Mouse (Mus musculus) liver (tissue): ENCODE measurements around the gene Olfr71.

ENCODE experiments used
- DNase-seq: peaks from one replicate; pipeline ENCODE4 v3.0.0-alpha.2; 2020; ENCODE audit warnings: mixed read lengths

Gene Olfr71

GRCm38 (mm10) chr4:43711821-43712220, 1.8 kb upstream of the Olfr71 start:
- peak; percentile 79 for DNase-seq

- no peak for DNase-seq
Measured at GRCm38 (mm10) chr4:43705991-43706390, 4.1 kb downstream of the Olfr71 start.

DNA sequence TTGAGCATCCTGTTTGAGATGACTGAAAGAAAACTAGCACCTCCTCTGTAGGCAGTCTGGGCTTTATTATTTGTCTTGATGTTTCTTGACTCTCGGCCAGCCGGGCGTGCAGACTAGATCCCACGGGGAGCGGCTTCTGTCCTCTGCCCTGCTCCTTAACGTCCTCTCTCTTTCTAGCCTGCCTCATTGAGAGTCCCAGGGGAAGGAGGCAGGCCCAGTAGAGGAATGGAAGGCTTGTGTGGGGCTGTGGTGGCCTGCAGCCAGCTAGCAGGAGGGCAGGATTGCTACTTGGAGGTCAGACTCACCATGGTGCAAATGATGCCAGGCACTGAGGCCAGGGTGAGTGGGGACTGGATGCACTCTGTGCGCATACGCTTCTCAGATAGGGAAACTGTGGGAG, 6.2 kb downstream of the Olfr71 start:
- DNase-seq = no peak

DNA sequence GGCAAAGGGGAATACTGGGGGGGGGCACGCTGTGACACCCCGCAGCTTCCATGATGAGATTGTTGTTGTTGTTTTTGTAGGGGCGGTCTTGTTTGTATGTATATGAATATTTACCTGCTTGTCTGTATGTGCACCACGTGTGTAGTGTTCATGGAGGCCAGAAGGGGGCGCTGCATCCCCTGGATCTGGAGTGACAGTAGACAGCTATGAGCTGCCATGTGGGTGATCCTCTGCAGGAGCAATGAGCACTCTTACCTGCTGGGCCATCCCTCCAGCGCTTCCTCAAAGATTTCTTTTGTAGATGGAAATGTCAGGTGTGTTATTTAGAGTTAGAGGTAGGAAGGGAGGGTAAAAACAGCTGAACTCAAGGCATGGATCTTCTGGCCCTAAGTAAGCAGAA, 6.6 kb downstream of the Olfr71 start:
- DNase-seq = peak; percentile 26

DNA sequence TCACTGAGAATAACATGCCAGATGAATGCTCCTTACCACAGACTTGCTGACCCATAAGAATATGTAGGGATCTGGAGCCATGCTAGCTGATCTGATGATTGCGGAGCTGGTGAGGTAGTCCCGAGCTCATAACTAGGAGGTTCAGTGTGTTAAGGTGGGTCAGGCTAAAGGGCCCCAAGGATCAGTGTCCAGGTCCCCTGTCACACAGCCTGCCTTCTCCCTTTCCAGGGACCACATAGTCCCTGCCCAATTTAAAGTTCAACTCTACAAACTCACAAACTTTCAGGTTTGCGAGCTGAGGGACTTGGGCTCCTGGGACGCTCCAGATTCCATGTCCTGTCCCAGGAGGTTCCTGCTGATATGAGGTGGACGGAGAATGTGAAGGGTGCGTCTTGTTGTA, 9.3 kb downstream of the Olfr71 start, which contains the start of gene Olfr70:
TSS of gene Olfr70 (minus strand) at position 101 of the 400 bp plus-strand sequence.
- no peak for DNase-seq

- DNase-seq = no peak
Measured at GRCm38 (mm10) chr4:43696561-43696960, 13.5 kb downstream of the Olfr71 start.

DNA sequence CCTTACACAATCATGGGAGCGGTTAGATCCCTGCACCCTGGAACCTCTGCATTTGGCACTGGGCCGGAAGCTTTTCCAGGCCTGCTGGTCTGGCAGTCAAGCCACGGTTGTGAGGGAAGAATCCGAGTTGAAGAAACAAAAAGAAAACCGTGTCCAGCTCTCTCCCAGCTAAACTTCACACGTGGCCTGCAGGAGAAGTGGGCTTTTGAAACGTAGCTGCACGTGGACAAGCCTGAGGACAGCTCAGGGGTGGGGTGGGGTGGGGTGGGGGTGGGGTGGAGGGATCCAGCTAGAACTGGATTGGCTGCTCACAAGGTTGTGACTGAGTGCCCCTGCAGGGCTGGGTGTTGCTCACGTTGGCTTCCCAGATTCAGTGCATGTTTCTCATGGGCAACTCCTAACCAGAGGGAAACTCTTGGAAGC, 14.8 kb downstream of the Olfr71 start:
- DNase-seq = peak; percentile 36

DNA sequence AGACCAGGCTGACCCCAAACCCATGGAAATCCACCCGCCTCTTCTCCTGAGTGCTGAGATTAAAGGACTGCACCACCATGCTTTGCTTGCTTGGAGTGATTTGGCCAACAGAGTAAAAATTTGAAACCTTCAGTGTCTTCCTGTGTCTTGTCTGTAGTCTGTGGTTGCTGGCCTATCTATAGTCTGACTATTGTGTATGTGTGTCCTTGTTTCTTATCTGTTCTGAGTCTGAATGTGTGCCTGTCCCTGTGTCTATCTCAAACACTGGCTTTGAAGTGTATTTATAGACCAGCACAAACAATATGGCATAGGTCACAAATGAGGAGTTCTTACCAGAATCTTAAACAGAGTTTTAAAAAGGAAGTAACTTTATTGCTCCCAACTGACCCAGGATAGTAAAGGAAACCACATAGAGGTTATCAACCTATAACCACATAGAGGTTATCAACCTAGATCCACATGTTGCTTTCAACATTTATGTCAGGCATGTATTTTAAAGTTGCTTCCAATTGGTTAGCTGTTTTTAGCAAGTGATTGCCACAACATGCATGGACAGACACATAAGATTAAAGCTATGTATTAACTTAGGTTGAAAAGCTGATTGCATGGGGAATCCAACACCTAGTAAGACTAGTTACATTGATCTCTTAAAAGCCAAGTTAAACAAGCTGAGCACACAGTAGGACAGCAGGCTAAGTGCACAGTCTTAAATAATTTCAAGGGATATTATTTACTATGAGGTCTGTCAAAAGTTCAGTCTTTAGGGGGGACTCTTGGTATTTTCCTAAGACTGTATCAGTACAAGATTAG, 15.4 kb downstream of the Olfr71 start:
- no peak for DNase-seq

DNA sequence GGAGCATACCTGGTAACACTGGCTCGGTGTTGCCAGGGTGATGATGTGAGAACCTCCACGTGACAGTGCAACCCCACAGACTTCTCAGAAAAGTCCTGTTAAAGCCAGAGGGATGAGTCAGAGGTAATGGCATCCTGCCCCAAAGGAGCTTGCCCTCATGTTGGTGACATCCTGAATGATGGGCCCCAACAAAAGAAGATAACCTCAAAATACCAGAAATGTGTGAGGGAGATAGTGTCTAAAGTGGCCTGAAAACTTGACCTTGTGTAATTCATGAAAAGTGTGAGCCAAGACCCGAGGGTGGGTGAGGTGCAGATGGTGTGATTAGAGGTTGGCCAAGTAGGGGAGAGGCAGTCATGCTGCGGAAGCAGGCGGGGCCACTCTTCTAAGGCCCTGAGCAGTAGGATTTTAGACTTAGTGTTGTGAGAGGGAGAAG, 16.2 kb downstream of the Olfr71 start:
- DNase-seq = peak; percentile 20

DNA sequence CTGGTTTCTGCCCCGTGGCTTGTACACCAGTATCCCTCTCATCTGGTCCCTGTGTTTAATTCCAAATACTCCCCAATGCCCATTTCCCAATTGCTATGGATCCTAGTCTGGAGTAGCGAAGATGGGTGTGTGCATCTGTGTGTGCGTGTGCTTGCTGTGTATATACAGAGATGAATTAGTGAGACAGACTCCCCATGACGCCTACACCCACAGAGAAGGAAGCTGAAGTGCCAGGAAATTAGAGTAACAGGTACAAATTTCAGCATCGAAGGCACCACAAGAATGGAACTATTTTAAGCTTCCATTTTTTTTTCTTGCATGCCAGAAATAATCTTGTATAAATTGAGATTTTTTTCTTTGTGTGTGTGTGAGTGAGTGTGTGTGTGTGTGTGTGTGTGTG, 19.0 kb downstream of the Olfr71 start:
- no peak for DNase-seq

GRCm38 (mm10) chr4:43690021-43690420, 20.0 kb downstream of the Olfr71 start:
- DNase-seq = no peak

DNA sequence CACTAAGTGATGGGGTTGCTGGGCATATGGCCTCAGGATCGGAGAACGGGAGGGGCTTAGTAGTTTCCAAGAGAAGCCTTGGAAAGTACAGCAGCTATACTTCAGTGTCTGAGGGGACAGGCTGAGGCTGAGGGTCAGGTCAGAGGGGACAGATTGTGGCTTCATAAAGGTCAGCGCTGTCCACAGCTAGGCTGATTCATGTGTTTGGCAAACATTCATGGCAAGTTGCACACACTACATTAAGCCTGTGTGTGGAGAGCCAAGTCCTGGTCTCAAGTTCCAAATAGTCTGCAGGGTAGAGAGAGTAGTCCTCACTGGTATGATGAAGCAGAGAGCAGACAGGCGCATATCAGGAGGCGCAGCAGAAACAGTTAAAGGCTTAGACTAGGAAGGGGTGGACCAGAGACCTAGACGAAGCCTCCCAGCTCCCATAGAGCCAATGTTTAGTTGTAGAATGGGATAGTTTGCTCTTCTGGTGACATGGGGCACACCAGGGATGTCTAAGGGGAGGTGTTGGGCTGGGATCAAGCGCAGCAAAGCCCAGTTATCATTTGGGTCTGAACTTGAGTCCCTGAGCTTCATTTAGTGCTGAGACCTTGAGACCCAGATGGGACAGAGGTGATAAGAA, 30.5 kb downstream of the Olfr71 start:
- no peak for DNase-seq

DNA sequence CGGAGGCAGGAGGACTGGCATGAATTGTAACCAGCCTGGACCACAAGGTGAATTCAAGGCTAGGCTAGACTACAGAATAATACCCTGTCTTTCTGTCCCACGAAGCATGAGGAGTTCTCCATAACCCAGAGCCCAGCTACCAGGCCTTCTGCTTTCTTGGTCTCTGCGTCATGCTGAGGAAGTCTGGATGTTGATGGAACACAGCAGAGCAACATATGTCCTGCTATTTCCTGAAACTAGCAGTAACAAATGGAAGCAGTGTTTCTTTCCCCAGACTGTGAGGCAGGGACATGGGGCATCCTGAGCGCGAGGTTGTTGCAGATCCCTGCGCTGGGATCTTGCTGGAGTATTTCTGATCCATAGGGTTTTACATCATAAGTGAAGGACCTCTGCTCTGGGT, 31.5 kb downstream of the Olfr71 start:
- DNase-seq = no peak

DNA sequence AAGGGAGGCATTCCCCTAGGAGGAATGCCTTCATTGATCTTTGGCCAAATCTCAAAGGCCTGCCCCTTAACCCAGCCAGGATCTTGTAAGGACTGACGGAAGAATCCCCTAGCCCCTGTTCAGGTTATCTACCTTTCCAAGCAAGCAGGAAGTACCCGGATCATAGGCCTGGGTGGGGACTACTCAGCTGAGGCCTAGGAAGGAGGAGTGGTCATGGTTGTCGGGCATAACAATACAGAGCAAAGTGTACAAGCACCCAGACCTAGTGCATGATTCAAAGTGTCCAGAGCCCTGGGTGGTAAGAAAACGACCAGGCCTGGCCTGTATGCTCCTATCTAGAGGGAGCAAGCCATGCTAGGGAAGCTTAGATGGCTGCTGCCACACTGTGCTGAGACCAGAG, 34.4 kb downstream of the Olfr71 start:
- DNase-seq = no peak

DNA sequence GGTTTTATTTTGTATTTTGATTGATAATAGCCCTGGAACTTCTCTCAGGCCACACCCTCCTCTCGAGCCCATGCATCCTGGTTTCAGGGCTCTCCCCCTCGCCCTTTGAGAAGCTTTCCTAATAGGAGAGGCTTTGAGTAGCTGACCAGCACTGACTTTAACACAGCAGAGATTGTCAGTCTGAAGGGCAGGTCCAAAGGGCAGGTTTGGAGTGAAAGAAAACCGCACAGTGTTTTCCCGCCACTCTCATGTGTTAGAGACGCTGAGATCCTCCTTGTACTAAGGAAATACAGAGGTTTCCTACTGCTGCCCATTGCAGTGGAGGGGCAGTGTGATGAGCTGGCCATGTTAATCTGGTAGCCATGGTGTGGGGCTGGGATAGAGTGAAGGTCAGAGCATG, 35.1 kb downstream of the Olfr71 start:
- DNase-seq = no peak

GRCm38 (mm10) chr4:43673703-43674102, 36.4 kb downstream of the Olfr71 start:
- no peak for DNase-seq

DNA sequence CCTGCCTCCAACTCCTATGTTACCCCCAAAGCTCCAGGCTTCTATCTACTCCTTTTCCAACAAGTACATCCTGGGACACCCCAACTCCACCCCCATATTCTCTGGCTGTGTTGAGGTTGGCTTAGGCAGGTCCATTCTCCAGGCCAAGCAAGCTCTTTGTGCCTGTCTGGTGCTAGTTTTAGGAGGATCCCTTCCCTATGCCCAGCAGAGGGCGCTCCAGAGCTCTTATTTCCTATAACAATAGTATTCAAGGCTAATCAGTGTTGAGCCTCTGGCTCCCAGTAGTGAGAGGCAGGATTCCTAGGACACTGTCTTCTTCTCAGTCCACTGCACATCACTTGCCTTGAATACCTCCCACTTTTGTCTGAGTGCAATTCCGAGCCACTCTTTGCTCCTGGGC, 38.0 kb downstream of the Olfr71 start:
- peak; percentile 88 for DNase-seq

- DNase-seq = no peak
Measured at GRCm38 (mm10) chr4:43669428-43669794, 40.6 kb downstream of the Olfr71 start.

DNA sequence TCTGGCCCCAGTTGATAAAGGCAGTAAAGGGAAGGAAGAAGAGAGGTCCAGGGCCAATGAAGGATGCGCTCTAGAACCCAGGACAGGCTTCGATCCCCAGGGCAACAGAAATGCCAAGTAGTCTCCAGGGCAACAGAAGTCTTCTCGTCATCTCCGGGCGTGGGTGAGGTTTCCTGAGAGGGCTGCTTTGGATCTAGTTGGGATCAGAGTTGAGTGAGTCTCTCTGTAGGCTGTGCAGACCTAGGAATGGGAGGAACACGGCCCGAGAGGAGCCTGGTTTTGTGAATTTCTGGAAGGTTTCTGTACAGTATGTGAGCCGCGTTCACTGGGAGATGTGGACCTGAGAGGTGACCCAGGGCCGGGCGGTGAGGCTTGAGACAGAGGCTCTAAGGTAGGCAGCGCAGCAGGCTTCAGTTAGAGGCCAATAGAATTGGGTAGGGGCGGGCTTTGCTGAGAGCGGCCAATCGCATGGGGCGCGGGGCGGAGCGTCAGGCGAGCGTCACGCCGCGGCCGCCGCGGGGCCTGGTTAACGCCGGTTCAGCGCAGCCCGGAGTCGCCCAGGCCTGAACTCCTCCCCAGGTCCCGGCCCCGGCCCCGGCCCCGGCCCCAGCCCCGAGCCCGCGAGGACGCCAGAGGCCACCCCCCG, 41.1 kb downstream of the Olfr71 start, which contains the start of the genes Tmem8b and Fam221b:
TSS of gene Tmem8b (plus strand) at position 190 of the 646 bp plus-strand sequence.
TSS of gene Fam221b (minus strand) at position 364 of the 646 bp plus-strand sequence.
- DNase-seq = peak; percentile 91

DNA sequence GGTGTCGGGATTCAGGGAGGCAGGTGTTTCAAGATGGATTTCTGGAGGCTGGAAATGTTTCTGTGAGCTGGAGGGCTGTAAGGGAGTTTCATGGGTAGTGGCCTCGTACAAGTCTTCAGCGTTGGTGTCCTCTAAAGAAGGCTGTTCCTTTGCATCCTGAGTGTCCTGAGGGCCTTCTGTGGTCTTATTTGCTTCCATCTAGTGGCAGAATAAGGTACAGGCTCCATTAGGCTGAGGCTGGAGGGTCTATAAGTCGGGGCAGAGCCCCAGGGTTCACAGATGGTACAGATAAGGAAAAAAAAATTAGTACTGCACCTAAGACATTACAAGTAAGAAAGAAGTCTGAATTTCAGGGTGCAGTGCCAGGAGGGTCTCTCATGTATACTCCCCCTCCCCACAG, 43.6 kb downstream of the Olfr71 start:
- no peak for DNase-seq

- no peak for DNase-seq
Measured at GRCm38 (mm10) chr4:43657146-43657545, 52.9 kb downstream of the Olfr71 start.

GRCm38 (mm10) chr4:43656339-43657109, 53.5 kb downstream of the Olfr71 start, which contains the start of gene Hint2:
Gene Hint2 (minus strand): TSS chr4:43656466.
- DNase-seq = peak; percentile 94
